Mouse (Mus musculus) kidney, postnatal 0 days (tissue): ENCODE measurements around the gene Hspa12a. TPM values are rescaled to one million over a fixed set of nuclear protein-coding genes. Genes with fewer than 3 reads are reported as not detected.

ENCODE experiments used
- ATAC-seq: fragments of 200-750 bp; cut with Nextera tagmentation; replicated peaks from 2 replicates; pipeline ENCODE4 v1.8.0; 2017; ENCODE audit warnings: low read depth, moderate number of reproducible peaks, moderate TSS enrichment, moderate library complexity; ENCODE audit not compliant: low FRiP score
- DNase-seq: peaks from one replicate; pipeline ENCODE4 v3.0.0-alpha.2; 2016; ENCODE audit warnings: low spot score
- H3K27ac ChIP-seq: fragments of 300-500 bp; sonication (generic); 2 replicates; pipeline ENCODE4 v1.5.1; 2014; ENCODE audit warnings: mild to moderate bottlenecking
- H3K27me3 ChIP-seq: fragments of 300-500 bp; sonication (generic); 2 replicates; pipeline ENCODE4 v1.6.1; 2014; ENCODE audit warnings: low read length, mixed read lengths; ENCODE audit not compliant: insufficient read depth
- H3K36me3 ChIP-seq: fragments of 300-500 bp; sonication (generic); 2 replicates; pipeline ENCODE4 v1.6.1; 2014; ENCODE audit warnings: low read length, mixed read lengths; ENCODE audit not compliant: insufficient read depth
- H3K4me1 ChIP-seq: fragments of 300-500 bp; sonication (generic); replicated peaks from 2 replicates; pipeline ENCODE4 v1.6.1; 2014; ENCODE audit warnings: antibody characterized with exemption, low read length, mixed read lengths; ENCODE audit not compliant: insufficient read depth
- H3K4me2 ChIP-seq: fragments of 300-500 bp; sonication (generic); 2 replicates; pipeline ENCODE4 v1.6.1; 2014; ENCODE audit warnings: mild to moderate bottlenecking, low read length, moderate library complexity, mixed read lengths
- H3K4me3 ChIP-seq: fragments of 300-500 bp; sonication (generic); replicated peaks from 2 replicates; pipeline ENCODE4 v1.5.1; 2014; ENCODE audit warnings: low read depth, low read length
- H3K9ac ChIP-seq: fragments of 300-500 bp; sonication (generic); 2 replicates; pipeline ENCODE4 v1.6.1; 2014; ENCODE audit warnings: low read depth, low read length
- H3K9me3 ChIP-seq: fragments of 300-500 bp; sonication (generic); replicated peaks from 2 replicates; pipeline ENCODE4 v1.6.1; 2016; ENCODE audit warnings: low read length, inconsistent platforms, mixed read lengths
- CTCF ChIP-seq: IDR thresholded peaks from 2 replicates; pipeline ENCODE4 v1.5.1; 2016; ENCODE audit warnings: antibody characterized with exemption, low read depth, mild to moderate bottlenecking, moderate library complexity
- WGBS: fragments of 180-500 bp; shearing (Covaris S2); extraction: QIAGEN DNeasy Blood & Tissue Kit; methylation state at CpG from one replicate; pipeline ENCODE4 v1.1.7; 2014; 5-methylcytosine and 5-hydroxymethylcytosine counted together
- polyA plus RNA-seq: library from polyadenylated mRNA; unstranded; fragments of >200 nt; fragmentation: Nextera tagmentation; extraction: Ambion mirVana; gene quantifications from 2 replicates; pipeline ENCODE4 v1.2.1, GENCODE M21; 2015

Gene Hspa12a
- polyA plus RNA-seq, 1 experiment from 2014 or later: 13.4 TPM

- H3K9me3 ChIP-seq: no peaks in the 10 kb centered on the region
- H3K9ac ChIP-seq: no peak overlapping the region
- no peak overlapping the region for H3K27ac ChIP-seq
- 0 out of 2 replicates have a peak, but pooled peaks cover 3% of the 10 kb centered on the region for H3K36me3 ChIP-seq
- H3K4me2 ChIP-seq: no peak overlapping the region
- H3K4me3 ChIP-seq: no peak overlapping the region
- no peaks in the 10 kb centered on the region for H3K27me3 ChIP-seq
- 73% methylated on average over 1 of the region's 1 CpGs for WGBS
- H3K4me1 ChIP-seq: peaks cover 4% of the 10 kb centered on the region
- DNase-seq (no peak), ATAC-seq (no peak)
- no peak for TF ChIP-seq CTCF
These were observed 119.1 kb downstream of the Hspa12a start for GRCm38 (mm10) chr19:58824316-58824715.

GRCm38 (mm10) chr19:58823301-58823700 lies 120.2 kb downstream of the Hspa12a start:
- 84% methylated on average over 3 of the region's 3 CpGs for WGBS
- H3K4me2 ChIP-seq: no peak overlapping the region
- H3K9ac ChIP-seq: no peak overlapping the region
- no peak overlapping the region for H3K4me3 ChIP-seq
- no peaks in the 10 kb centered on the region for H3K27me3 ChIP-seq
- H3K9me3 ChIP-seq: no peaks in the 10 kb centered on the region
- 0 out of 2 replicates have a peak, but pooled peaks cover 3% of the 10 kb centered on the region for H3K36me3 ChIP-seq
- ATAC-seq: no peak
- no peak overlapping the region for H3K27ac ChIP-seq
- peaks cover 9% of the 10 kb centered on the region for H3K4me1 ChIP-seq
- TF ChIP-seq CTCF: no peak
- no peak for DNase-seq

- Histone ChIP-seq H3K4me1 (peaks cover 9% of the 10 kb centered on the region), H3K36me3 (0 out of 2 replicates have a peak, but pooled peaks cover 3% of the 10 kb centered on the region), H3K27me3 (no peaks in the 10 kb centered on the region), H3K9ac (no peak overlapping the region), H3K4me2 (no peak overlapping the region), H3K4me3 (no peak overlapping the region), H3K9me3 (no peaks in the 10 kb centered on the region), H3K27ac (peak overlapping the region; percentile 25; the same call in 1 of the 2 replicates)
- 41% methylated on average over 20 of the region's 20 CpGs for WGBS
- no peak for TF ChIP-seq CTCF
- ATAC-seq: no peak
- peak; percentile 29 for DNase-seq
These were observed 120.8 kb downstream of the Hspa12a start for GRCm38 (mm10) chr19:58822454-58823200.

- peak; percentile 46 for DNase-seq
- H3K9ac ChIP-seq: no peak overlapping the region
- no peaks in the 10 kb centered on the region for H3K9me3 ChIP-seq
- no peak overlapping the region for H3K4me2 ChIP-seq
- no peak for TF ChIP-seq CTCF
- ATAC-seq: no peak
- no peaks in the 10 kb centered on the region for H3K27me3 ChIP-seq
- peak overlapping the region; percentile 47 for H3K27ac ChIP-seq
- WGBS: 60% methylated on average over 14 of the region's 14 CpGs
- 0 out of 2 replicates have a peak, but pooled peaks cover 3% of the 10 kb centered on the region for H3K36me3 ChIP-seq
- H3K4me1 ChIP-seq: peaks cover 18% of the 10 kb centered on the region
- H3K4me3 ChIP-seq: no peak overlapping the region
These were observed 124.7 kb downstream of the Hspa12a start for GRCm38 (mm10) chr19:58818571-58819415.

DNA sequence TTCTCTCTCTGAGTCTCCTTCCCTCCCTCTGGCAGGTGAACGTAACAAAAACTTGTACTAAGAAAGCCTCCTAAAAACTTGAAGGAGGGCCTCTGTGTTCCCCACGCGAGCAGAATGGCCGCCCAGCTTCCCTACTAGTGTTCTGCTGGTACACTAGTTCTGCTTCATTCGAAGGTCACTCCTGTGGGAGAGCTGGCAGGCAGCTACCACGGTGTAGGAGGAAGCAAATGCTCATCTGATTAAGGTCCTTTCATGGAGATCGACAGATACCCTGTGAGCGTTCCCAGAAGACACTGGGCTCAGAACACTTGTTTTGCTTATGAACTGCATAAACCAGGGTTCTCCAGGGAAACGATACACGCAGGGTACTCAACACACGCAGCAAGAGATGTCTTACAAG lies 126.1 kb downstream of the Hspa12a start:
- TF ChIP-seq CTCF: no peak
- Histone ChIP-seq H3K4me3 (no peak overlapping the region), H3K9ac (no peak overlapping the region), H3K9me3 (no peaks in the 10 kb centered on the region), H3K4me2 (no peak overlapping the region), H3K27me3 (no peaks in the 10 kb centered on the region), H3K4me1 (peaks cover 18% of the 10 kb centered on the region), H3K27ac (peak overlapping the region; percentile 36; the same call in 1 of the 2 replicates), H3K36me3 (0 out of 2 replicates have a peak, but pooled peaks cover 3% of the 10 kb centered on the region)
- DNase-seq (no peak), ATAC-seq (no peak)
- WGBS: 82% methylated on average over 11 of the region's 11 CpGs

DNA sequence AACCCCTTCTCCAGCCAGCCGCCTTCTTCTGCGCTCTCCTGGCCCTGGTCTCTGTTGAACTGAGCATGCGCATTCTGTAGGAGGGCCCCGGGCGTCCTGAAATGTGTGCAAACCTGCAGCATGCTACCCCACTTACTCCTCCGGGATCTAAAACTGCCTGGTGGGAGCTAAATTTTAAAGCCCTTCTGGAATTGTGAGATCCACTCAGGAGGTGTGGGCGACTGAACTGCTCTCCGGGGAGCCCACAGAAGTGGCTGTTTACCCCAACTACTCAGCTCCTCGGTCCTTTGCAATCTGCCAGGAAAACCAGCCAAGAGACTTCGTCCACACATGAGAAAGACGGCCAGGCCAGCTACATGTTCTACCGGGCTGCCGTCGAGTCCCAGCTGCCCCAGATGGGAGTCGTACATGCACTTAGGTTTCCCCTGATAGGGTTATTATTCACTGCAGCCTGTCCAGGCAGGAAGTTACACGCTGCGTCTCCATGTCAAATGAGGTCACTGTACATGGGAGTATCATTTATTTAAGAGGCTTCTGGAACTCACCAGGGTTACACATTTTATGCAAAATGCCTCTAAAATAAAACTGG lies 126.9 kb downstream of the Hspa12a start:
- H3K9me3 ChIP-seq: no peaks in the 10 kb centered on the region
- ATAC-seq (no peak), DNase-seq (peak; percentile 74)
- H3K36me3 ChIP-seq: 0 out of 2 replicates have a peak, but pooled peaks cover 3% of the 10 kb centered on the region
- TF ChIP-seq CTCF: no peak
- H3K27me3 ChIP-seq: no peaks in the 10 kb centered on the region
- no peak overlapping the region for H3K4me3 ChIP-seq
- no peak overlapping the region for H3K4me2 ChIP-seq
- H3K4me1 ChIP-seq: peaks cover 14% of the 10 kb centered on the region
- peak overlapping the region; percentile 60; the same call in 1 of the 2 replicates for H3K27ac ChIP-seq
- no peak overlapping the region for H3K9ac ChIP-seq
- WGBS: 48% methylated on average over 17 of the region's 17 CpGs
